Comparison of ENCODE assay signal across 25 mouse cellular contexts in the genomic region with DNA sequence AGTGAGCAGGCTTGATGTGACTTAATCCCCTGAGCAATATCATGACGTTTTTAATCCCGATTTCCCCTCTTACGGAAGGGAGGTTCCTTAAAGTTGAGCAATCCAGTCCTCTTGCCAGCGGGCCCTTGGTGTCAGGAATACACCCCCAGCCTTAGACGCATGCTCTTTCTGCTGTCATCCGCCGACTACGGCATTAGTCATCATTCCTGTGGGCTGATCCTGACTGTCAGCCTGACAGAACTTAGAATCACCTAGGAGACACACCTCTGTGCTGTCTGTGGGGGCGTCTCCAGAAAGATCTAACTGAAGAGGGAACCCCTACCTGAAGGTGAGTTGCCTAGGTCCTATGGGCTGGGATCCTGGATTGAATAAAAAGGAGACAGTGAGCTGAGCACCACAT. TPM values are rescaled to one million over a fixed set of nuclear protein-coding genes. Genes with fewer than 3 reads are reported as not detected.
DNase-seq lines count a peak whose midpoint lies in the region; ATAC-seq lines count a peak whose summit lies in the region.
"Had no signal": no experiment of that assay in that cellular context is flagged by ENCODE, and none has a peak within 500 bp of the region (broad histone marks: within the 10 kb centered on the region; RNA-seq: fewer than 3 reads in every experiment).

No protein-coding gene starts in this region.

- no peak for ATAC-seq in megakaryocyte, adult 5-6 weeks (ENCODE audit: poor library complexity, severe bottlenecking)
- ATAC-seq: hindbrain, postnatal 0 days; midbrain, embryonic 15.5 days had no signal

- no peaks in the 10 kb centered on the region for H3K36me3 ChIP-seq in megakaryocyte, embryonic 14.5 days (replicated peaks; ENCODE audit: low read length)
- H3K36me3 ChIP-seq: embryonic facial prominence, embryonic 10.5 days; forebrain, embryonic 12.5 days; heart, embryonic 15.5 days; hindbrain, embryonic 10.5 days; liver, embryonic 15.5 days; midbrain, embryonic 15.5 days; neural tube, embryonic 15.5 days had no signal

- H3K27me3 ChIP-seq in megakaryocyte, embryonic 14.5 days (replicated peaks) = no peaks in the 10 kb centered on the region
- H3K27me3 ChIP-seq: forebrain, embryonic 12.5 days; heart, embryonic 15.5 days; liver, embryonic 15.5 days; midbrain, embryonic 15.5 days; neural tube, embryonic 15.5 days had no signal

- DNase-seq in frontal cortex, postnatal 36 days (ENCODE audit: low spot score in 2 of 2) = peak; percentile 53 to 57
- peak; percentile 49 to 58 for DNase-seq in left cerebral cortex, postnatal 14 days (ENCODE audit: low spot score in 2 of 2)
- DNase-seq in kidney, postnatal 4 days = no peak
- no peak for DNase-seq in adrenal gland, postnatal 10 days
- DNase-seq in spleen, adult 18-20 months = no peak
- DNase-seq: adrenal gland, postnatal 36 days; B cell, adult 2 months; cerebellum, adult 8-10 months; gastrocnemius, postnatal 25 days; heart, adult 2 months; kidney, adult 11 months; thymus, adult 18-20 months; thymus, postnatal 4 days had no signal

- H3K4me1 ChIP-seq in megakaryocyte, embryonic 14.5 days = no peaks in the 10 kb centered on the region
- H3K4me1 ChIP-seq: embryonic facial prominence, embryonic 10.5 days; heart, embryonic 15.5 days; liver, embryonic 15.5 days had no signal

- intact Hi-C loops in left cerebral cortex, postnatal 14 days (cut with DNase I) = no loop called here

- H3K9me3 ChIP-seq in megakaryocyte, embryonic 14.5 days = peaks cover 75% of the 10 kb centered on the region
- H3K9me3 ChIP-seq: heart, embryonic 15.5 days; liver, embryonic 15.5 days; neural tube, embryonic 15.5 days had no signal

- peak overlapping the region; percentile 46 for H3K4me3 ChIP-seq in megakaryocyte, embryonic 14.5 days (replicated peaks)
- H3K4me3 ChIP-seq: embryonic facial prominence, embryonic 10.5 days; forebrain, embryonic 12.5 days; heart, adult 2 months; heart, embryonic 15.5 days; hindbrain, embryonic 10.5 days; liver, embryonic 15.5 days; midbrain, embryonic 15.5 days; neural tube, embryonic 15.5 days had no signal

RNA-seq across cellular contexts. Expression of a gene that starts 49.1 kb away (rescaled TPM):
- polyA plus RNA-seq in megakaryocyte, embryonic 14.5 days (2012; ENCODE audit: insufficient read depth, low replicate concordance) = not detected in 2 replicates
- not detected in 2 replicates for total RNA-seq in megakaryocyte, adult 5-6 weeks (2015)
- not detected in 2 replicates for total RNA-seq in megakaryocyte, adult 5-6 weeks (2017)
- total RNA-seq in left cerebral cortex, postnatal 14 days (2021) = 10 to 100 TPM; 65.0 to 65.4 TPM
- under 1 TPM; 0.79 to 0.87 TPM for total RNA-seq in adrenal gland, postnatal 10 days (2021)
- total RNA-seq: common myeloid progenitor, adult 5-6 weeks; megakaryocyte progenitor cell, adult 5-6 weeks had no signal

Comparison
In these comparisons a context has a peak if more than half of its experiments do, and no peak if none do; other contexts are left out.
1. DNase-seq: peak in frontal cortex, postnatal 36 days (2 of 2) and left cerebral cortex, postnatal 14 days (2 of 2); none in kidney, postnatal 4 days (0 of 2), adrenal gland, postnatal 10 days (single experiment) and spleen, adult 18-20 months (0 of 2).
2. RNA of a gene that starts 49.1 kb away (total RNA-seq): 65.0 to 65.4 TPM in left cerebral cortex, postnatal 14 days; 0.79 to 0.87 TPM in adrenal gland, postnatal 10 days and not detected in megakaryocyte, adult 5-6 weeks; every median in the first group is over 10 times any median in the second.